Mouse (Mus musculus): ENCODE results near the gene Slc22a20.

Gene Slc22a20

GRCm38 (mm10) chr19:5989585-5989984 is 3.6 kb upstream of the Slc22a20 start:
- no peak for DNase-seq (ENCODE audit: low spot score in 2 of 2)

GRCm38 (mm10) chr19:5988815-5989452 is 3.0 kb upstream of the Slc22a20 start:
- peak; percentile 85 to 91 for DNase-seq (ENCODE audit: low spot score in 2 of 2)

GRCm38 (mm10) chr19:5988027-5988814 is 2.3 kb upstream of the Slc22a20 start:
- DNase-seq (ENCODE audit: low spot score in 2 of 2) = peak in 1 of 2 experiments; percentile 69

- DNase-seq (ENCODE audit: low spot score in 2 of 2) = no peak
Observed at GRCm38 (mm10) chr19:5980477-5980876, 5.5 kb downstream of the Slc22a20 start.

GRCm38 (mm10) chr19:5977717-5978116 is 8.2 kb downstream of the Slc22a20 start:
- DNase-seq (ENCODE audit: low spot score in 2 of 2) = no peak

GRCm38 (mm10) chr19:5975676-5976075 is 10.3 kb downstream of the Slc22a20 start:
- DNase-seq (ENCODE audit: low spot score in 2 of 2) = no peak

GRCm38 (mm10) chr19:5975112-5975511 is 10.8 kb downstream of the Slc22a20 start:
- DNase-seq (ENCODE audit: low spot score in 2 of 2) = no peak

GRCm38 (mm10) chr19:5967664-5968063 is 18.3 kb downstream of the Slc22a20 start:
- DNase-seq (ENCODE audit: low spot score in 2 of 2) = no peak

- peak in 1 of 2 experiments; percentile 33 for DNase-seq (ENCODE audit: low spot score in 2 of 2)
Observed at GRCm38 (mm10) chr19:5966786-5967185, 19.2 kb downstream of the Slc22a20 start.

GRCm38 (mm10) chr19:5965910-5966309 is 20.0 kb downstream of the Slc22a20 start:
- no peak for DNase-seq (ENCODE audit: low spot score in 2 of 2)

- DNase-seq (ENCODE audit: low spot score in 2 of 2) = peak; percentile 50 to 65
Observed at GRCm38 (mm10) chr19:5965280-5965679, 20.7 kb downstream of the Slc22a20 start.

- no peak for DNase-seq (ENCODE audit: low spot score in 2 of 2)
Observed at GRCm38 (mm10) chr19:5964804-5965203, 21.1 kb downstream of the Slc22a20 start.

GRCm38 (mm10) chr19:5963883-5964562 is 21.9 kb downstream of the Slc22a20 start, which contains the start of gene Pola2:
Gene Pola2, minus strand, starts transcription at chr19:5964202.
- DNase-seq (ENCODE audit: low spot score in 2 of 2) = peak; percentile 81 to 86

- no peak for DNase-seq (ENCODE audit: low spot score in 2 of 2)
Observed at GRCm38 (mm10) chr19:5962651-5963050, 23.3 kb downstream of the Slc22a20 start.

- DNase-seq (ENCODE audit: low spot score in 2 of 2) = no peak
Observed at GRCm38 (mm10) chr19:5957371-5957770, 28.6 kb downstream of the Slc22a20 start.

GRCm38 (mm10) chr19:5956685-5957084 is 29.3 kb downstream of the Slc22a20 start:
- DNase-seq (ENCODE audit: low spot score in 2 of 2) = peak; percentile 76 to 82

GRCm38 (mm10) chr19:5955704-5956670 is 30.0 kb downstream of the Slc22a20 start:
- DNase-seq (ENCODE audit: low spot score in 2 of 2) = peak in 1 of 2 experiments; percentile 59

GRCm38 (mm10) chr19:5954936-5955335 is 31.0 kb downstream of the Slc22a20 start:
- DNase-seq (ENCODE audit: low spot score in 2 of 2) = no peak

- no peak for DNase-seq (ENCODE audit: low spot score in 2 of 2)
Observed at GRCm38 (mm10) chr19:5954031-5954710, 31.8 kb downstream of the Slc22a20 start.

GRCm38 (mm10) chr19:5953201-5953770 is 32.7 kb downstream of the Slc22a20 start:
- no peak for DNase-seq (ENCODE audit: low spot score in 2 of 2)
